Mouse (Mus musculus) lung, postnatal 25 days (tissue): ENCODE data around the gene Prkcb.

Experiments
- DNase-seq: peaks from one replicate; pipeline ENCODE4 v3.0.0; 2022; ENCODE audit warnings: low spot score

The Prkcb gene

GRCm38 (mm10) chr7:122467831-122468230 lies 179.3 kb downstream of the Prkcb start:
- DNase-seq = no peak

DNA sequence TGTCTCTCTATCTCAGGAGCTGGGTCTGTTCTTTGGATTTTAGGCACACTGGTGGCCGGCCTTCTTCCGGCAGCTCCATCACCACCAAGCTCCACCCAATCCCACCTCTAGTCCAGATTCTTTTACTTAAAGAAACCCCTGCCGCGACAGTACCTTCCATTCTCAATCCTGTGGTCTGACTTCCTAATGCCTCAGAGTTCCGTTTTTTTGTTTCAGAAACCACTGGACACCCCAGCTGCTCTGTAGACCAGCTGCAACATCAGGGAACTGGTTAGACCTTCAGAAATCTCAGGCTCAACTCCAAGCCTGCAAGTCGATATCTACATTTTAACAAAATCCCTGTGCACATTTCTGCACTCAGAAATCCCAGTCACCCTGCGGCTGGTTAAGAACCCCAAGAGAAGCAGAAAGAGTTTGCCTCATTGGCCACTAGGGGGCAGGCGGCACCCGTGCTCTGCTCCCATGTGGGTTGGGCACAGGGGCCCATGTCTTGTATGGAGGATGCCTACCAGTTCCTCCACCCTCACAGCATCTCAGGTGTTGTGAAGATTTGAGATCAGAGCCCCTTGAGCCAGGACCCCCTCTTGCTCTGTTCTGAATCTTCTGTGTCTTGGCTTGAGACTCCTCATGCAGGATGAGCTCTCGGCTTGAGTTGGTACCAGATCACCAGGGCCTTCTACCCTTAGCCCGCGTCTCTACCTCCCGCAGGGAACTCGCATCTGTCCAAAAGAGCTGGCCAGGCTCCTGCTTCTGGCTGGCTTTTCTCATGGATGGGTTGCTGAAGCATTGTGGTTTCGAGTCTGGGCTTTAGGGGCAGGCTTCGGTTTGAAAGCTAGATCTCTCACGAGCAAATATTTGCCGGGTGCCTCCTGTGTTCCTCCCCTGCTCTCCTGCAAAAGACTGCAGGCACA lies 182.1 kb downstream of the Prkcb start:
- DNase-seq = peak; percentile 53

DNA sequence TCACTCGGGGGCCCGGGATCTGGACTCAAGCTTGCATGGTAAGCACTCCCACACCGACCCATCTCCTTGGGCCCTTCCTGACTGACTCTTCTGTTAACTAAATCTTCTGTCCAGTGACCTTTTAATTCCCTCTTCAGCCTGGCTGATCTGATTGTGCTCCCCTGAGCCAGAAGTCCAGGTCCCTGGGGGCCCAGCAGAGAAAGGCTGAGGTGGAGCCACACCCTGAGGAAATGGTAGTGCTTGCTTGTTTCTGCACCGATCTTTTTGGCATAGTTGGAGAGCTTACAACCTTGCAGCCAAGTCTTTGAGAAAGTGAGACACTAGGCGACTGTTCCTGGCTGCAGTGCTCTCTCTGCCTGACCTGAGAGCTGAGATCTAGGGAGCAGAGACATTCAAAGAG lies 183.7 kb downstream of the Prkcb start:
- DNase-seq = no peak

DNA sequence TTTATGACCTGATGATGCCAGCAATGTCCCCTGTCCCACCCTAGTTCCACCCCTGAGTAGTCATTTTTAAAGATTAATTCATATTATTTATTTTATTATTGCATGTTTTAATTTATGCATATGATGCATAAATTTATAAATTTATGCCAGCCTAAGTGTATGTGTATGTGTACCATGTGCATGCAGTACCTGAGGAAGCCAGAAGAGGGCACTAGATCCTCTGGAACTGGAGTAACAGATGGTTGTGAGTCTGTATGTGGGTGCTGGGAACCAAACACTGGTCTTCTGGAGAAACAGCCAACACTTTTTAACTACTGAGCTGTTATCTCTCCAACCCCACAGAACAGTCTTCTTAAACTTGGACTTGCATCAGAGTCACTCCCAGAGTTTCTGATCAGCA lies 186.5 kb downstream of the Prkcb start:
- no peak for DNase-seq

DNA sequence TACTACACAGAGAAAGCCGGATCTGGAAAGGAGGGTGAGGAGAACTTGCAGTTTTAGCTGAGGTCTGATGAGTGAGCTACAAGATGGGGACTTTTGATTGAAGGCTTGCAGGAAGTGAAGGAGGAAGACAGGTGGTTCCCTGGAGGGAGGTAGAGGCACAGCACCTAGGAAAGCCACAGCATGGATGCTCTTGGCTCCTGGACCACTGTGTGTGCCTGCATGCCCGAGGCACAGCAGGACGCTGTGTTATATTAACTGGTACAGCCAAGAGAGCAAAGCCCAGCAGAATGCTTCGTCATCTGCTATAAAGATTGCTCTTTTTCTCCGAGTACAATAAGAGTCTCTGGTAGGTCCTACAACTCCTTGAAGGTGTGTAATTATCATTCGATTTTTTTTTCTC lies 188.1 kb downstream of the Prkcb start:
- no peak for DNase-seq

- DNase-seq = no peak
Measured at GRCm38 (mm10) chr7:122477118-122477517, 188.6 kb downstream of the Prkcb start.

GRCm38 (mm10) chr7:122477566-122478564 lies 189.3 kb downstream of the Prkcb start:
- no peak for DNase-seq

DNA sequence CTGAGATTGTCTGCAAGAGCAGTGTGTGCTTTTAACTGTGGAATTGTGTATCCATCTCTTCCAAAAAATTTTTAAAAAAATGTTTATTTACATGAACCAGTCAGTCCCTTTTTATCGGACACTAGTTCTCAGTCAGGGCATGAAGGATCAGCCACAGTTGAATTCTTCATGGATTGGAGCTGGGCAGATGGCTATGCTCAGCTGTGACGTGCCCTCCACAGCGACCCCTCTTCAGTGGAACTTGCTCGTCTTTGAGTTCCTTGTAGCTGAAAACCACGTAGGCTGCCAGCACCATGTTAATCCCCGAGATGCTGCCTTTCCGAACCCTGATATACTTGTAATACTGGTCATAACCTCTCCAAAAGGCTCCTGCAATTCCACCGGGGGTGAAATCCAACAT lies 195.4 kb downstream of the Prkcb start:
- DNase-seq = no peak

GRCm38 (mm10) chr7:122487929-122488571 lies 199.5 kb downstream of the Prkcb start:
- no peak for DNase-seq

GRCm38 (mm10) chr7:122492041-122492440 lies 203.5 kb downstream of the Prkcb start:
- DNase-seq = no peak

- DNase-seq = no peak
Measured at GRCm38 (mm10) chr7:122492936-122493335, 204.4 kb downstream of the Prkcb start.

DNA sequence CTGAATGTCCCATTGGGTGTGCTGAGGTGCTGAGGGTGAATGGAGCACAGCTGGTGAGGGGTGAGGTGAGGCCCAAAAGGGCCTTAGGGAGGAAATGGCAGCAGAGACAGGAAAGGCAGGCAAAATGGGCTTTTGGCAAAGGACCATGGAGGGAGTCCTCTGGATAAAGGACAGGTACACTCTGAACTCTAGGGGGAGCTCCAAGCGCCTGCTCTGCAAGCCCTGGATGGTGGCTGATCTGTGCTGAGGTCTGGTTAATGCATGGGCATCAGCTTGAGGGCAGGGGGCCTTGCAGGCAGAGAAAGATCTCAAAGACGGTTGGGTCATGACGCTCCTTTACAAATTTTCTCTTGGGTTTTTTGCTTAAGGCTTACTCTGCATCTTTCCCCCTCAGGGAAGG lies 205.5 kb downstream of the Prkcb start:
- no peak for DNase-seq

- DNase-seq = no peak
Measured at GRCm38 (mm10) chr7:122497516-122497915, 209.0 kb downstream of the Prkcb start.

GRCm38 (mm10) chr7:122498461-122498860 lies 209.9 kb downstream of the Prkcb start:
- no peak for DNase-seq

GRCm38 (mm10) chr7:122499743-122500597 lies 211.4 kb downstream of the Prkcb start:
- DNase-seq = no peak

- no peak for DNase-seq
Measured at GRCm38 (mm10) chr7:122506467-122506866, 217.9 kb downstream of the Prkcb start.

DNA sequence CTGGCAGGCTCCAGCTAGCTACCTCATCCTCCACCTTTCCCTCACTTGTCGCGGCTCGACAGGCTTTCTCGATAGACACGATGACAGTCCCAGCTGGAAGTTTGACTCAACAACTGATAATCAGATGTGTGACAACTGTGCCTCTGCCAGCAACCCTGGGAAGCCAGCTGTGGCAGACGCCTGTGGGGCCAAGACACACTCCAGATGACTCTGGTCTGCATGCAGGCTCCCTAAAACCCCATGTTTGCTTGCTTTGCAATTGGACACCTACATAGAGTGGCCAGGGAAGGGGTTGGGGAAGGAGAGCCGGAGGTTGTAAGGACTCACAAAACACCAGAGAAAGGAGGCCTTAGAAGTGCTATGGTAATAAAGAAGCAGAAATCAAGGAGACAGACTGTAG lies 221.4 kb downstream of the Prkcb start:
- DNase-seq = peak; percentile 3

- no peak for DNase-seq
Measured at GRCm38 (mm10) chr7:122512430-122512966, 223.9 kb downstream of the Prkcb start.

- DNase-seq = no peak
Measured at GRCm38 (mm10) chr7:122520850-122521638, 232.5 kb downstream of the Prkcb start.

DNA sequence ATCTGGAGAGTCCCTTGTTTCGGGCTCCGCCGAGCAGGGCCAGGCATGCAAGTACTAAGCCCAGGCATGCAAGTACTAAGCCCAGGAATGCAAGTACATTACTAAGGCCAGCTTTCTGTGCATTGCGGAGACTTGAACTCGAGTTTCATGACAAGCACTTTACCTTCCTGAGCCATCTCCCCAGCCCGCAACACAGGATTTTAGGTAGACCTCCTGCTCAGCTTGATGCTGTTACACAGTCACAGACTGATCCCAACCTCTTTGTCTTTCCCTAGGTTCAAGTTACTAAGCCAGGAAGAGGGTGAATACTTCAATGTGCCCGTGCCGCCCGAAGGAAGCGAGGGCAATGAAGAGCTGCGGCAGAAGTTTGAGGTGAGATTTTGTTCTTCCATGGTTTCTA lies 239.7 kb downstream of the Prkcb start:
- no peak for DNase-seq
